Mouse (Mus musculus): ENCODE measurements around the gene Gm29797. TPM values are rescaled to one million over a fixed set of nuclear protein-coding genes. Genes with fewer than 3 reads are reported as not detected.

Gm29797 gene
- 0.32 TPM in 1 of 2 replicates, not detected in the other for polyA plus RNA-seq (2016; fragmentation: Nextera tagmentation; extraction: Ambion mirVana)

DNA sequence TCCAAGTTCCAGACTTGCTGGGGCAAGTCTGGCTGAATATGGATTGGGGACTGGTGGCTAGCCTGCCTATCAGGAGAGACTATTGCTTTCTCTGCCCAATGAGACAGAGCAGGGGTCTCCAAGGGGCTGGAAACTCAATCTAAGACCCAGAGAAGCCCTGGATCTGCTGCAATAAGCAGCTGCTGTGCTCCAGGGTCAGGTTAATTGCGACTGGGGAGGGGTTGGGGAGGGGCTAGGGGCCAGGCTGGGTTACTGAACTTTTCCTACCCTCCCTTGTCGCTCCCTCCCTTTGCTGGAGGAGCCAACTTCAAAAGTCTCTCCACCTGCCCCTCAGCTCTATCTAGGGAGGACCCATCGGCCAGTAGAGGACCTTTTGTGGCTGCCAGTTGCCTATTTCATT lies at the start of gene Gm29797:
TSS of gene Gm29797 (plus strand) at position 301 of the 400 bp plus-strand sequence.
- Histone ChIP-seq H3K4me3 (no peak within 1 kb of the TSS), H3K36me3 (peaks cover 56% of the 10 kb centered on the region), H3K27me3 (no peaks in the 10 kb centered on the region), H3K9ac (no peak within 1 kb of the TSS), H3K4me1 (peaks cover 4% of the 10 kb centered on the region), H3K9me3 (no peaks in the 10 kb centered on the region), H3K4me2 (replicated peaks) (no peak within 1 kb of the TSS), H3K27ac (no peak within 1 kb of the TSS)
- 71% methylated on average over 3 of the region's 3 CpGs for WGBS
- ATAC-seq (ENCODE audit: insufficient number of reproducible peaks, insufficient read depth, low FRiP score, low TSS enrichment): no peak

DNA sequence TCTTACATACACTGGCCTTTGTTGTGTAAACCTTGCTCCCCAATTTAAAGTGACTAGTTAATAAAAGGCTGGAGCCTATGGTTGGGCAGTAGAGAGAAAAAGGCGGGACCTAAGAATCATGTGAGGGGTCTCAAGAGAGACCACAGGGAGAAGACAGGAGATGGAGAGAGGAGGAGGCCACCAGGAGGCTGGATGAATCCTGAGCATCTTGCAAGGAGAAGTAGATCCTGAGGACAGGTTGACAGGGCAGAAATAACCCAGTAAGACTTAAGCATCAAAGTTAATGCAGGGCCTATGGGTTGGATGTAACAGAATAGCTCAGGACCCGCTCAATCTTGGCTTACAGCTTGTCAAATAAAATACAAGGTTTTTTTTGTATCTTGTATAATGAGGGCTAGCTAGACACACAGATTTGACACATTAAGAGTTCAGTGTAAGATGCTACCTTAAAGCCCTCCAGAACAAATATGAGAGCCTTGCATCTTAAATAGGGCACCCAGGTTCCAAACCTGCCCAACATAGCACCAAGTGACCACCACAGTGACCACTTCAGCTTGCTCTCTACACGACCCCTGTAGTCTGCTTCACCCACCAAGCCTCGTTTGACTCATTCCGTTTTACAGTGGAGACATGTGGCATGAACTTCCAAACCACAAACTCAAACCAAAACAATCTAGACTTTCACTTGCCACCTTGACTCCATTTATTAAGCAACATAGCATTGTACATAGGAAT lies 37.9 kb upstream of the Gm29797 start:
- Histone ChIP-seq H3K4me2 (replicated peaks) (no peak overlapping the region), H3K4me1 (no peaks in the 10 kb centered on the region), H3K27ac (no peak overlapping the region), H3K9me3 (no peaks in the 10 kb centered on the region), H3K4me3 (no peak overlapping the region), H3K36me3 (peaks cover 54% of the 10 kb centered on the region), H3K27me3 (no peaks in the 10 kb centered on the region), H3K9ac (no peak overlapping the region)
- no peak for ATAC-seq (ENCODE audit: insufficient number of reproducible peaks, insufficient read depth, low FRiP score, low TSS enrichment)
- 86% methylated on average over 5 of the region's 5 CpGs for WGBS

DNA sequence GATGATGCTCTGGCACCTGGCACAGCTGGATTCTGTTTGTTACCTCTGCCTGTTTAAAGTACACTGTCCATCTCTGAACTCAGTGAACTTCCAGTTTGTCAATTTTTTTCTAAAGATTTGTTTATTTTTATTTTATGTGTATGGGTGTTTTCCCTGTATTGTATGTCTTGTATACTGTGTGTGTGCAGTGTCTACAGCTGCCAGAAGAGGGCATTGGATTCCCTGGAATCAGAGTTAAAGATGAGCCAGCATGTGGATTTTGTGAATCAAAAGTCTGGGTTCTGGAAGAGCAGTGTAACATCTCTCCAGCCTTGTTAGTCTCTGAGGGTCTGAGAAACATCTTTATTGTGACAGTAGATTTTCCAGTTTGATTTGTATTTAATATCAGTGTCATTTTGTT lies 33.4 kb upstream of the Gm29797 start:
- H3K27ac ChIP-seq: no peak overlapping the region
- H3K4me3 ChIP-seq: no peak overlapping the region
- H3K4me2 ChIP-seq (replicated peaks): no peak overlapping the region
- no peak overlapping the region for H3K9ac ChIP-seq
- no peaks in the 10 kb centered on the region for H3K9me3 ChIP-seq
- peaks cover 54% of the 10 kb centered on the region for H3K36me3 ChIP-seq
- H3K27me3 ChIP-seq: no peaks in the 10 kb centered on the region
- H3K4me1 ChIP-seq: no peaks in the 10 kb centered on the region
- no peak for ATAC-seq (ENCODE audit: insufficient number of reproducible peaks, insufficient read depth, low FRiP score, low TSS enrichment)

DNA sequence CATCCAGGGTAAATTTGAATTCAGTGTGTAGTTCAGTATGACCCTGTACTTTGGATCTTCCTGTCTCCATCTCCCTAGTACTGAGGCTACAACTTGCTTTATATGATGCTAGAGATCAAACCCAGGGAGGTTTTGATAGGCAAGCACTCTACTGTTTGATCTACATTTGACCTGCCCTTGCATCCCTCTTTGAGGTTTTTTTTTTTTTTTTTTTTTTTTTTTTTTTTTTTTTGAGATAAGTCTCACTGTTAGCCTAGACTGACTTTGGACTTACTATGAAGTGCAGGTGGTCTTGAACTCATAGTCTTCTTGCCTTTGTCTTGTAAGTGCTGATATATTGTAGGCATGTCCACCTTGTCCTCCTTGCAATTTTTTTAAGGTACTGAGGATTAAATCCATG lies 28.4 kb upstream of the Gm29797 start:
- no peak overlapping the region for H3K4me2 ChIP-seq (replicated peaks)
- peaks cover 41% of the 10 kb centered on the region for H3K36me3 ChIP-seq
- H3K9ac ChIP-seq: no peak overlapping the region
- no peak for ATAC-seq (ENCODE audit: insufficient number of reproducible peaks, insufficient read depth, low FRiP score, low TSS enrichment)
- no peak overlapping the region for H3K27ac ChIP-seq
- H3K27me3 ChIP-seq: no peaks in the 10 kb centered on the region
- no peaks in the 10 kb centered on the region for H3K4me1 ChIP-seq
- H3K9me3 ChIP-seq: no peaks in the 10 kb centered on the region
- H3K4me3 ChIP-seq: no peak overlapping the region

DNA sequence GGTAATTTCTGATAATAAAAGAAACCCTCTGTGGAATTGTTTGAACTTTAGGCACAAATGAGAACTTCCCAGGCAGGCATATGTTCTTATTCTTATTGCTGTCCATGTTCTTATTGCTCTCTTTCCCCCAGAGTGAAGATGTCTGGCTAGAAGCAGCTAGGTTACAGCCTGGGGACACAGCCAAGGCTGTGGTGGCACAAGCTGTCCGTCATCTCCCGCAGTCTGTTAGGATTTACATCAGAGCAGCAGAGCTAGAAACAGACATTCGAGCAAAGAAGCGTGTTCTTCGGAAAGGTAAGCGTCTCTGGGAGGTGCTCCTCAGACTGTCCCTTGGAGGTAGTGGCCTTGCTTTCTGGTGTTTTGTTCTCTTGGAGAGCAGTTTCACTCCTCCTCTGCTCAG lies 24.2 kb upstream of the Gm29797 start:
- 96% methylated on average over 6 of the region's 6 CpGs for WGBS
- H3K4me2 ChIP-seq (replicated peaks): no peak overlapping the region
- no peaks in the 10 kb centered on the region for H3K4me1 ChIP-seq
- peaks cover 68% of the 10 kb centered on the region for H3K36me3 ChIP-seq
- H3K4me3 ChIP-seq: no peak overlapping the region
- H3K9ac ChIP-seq: no peak overlapping the region
- H3K27ac ChIP-seq: no peak overlapping the region
- ATAC-seq (ENCODE audit: insufficient number of reproducible peaks, insufficient read depth, low FRiP score, low TSS enrichment): no peak
- no peaks in the 10 kb centered on the region for H3K27me3 ChIP-seq
- H3K9me3 ChIP-seq: no peaks in the 10 kb centered on the region

DNA sequence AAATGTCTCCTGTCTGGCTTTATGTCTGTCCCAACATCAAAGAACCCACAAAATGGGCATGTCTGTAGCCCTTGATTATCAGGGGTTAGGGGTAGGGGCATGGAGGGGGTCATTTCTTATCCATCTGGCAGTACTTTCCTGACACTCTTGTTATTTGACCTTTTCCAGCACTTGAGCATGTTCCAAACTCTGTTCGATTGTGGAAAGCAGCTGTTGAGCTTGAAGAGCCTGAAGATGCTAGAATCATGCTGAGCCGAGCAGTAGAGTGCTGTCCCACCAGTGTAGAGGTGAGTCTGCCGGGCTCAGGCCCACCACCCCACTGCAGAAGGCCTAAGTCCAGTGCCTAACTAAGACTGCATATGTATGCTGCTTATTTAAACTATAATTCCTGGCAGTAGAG lies 21.0 kb upstream of the Gm29797 start:
- 89% methylated on average over 3 of the region's 3 CpGs for WGBS
- Histone ChIP-seq H3K36me3 (peaks cover 79% of the 10 kb centered on the region), H3K9me3 (no peaks in the 10 kb centered on the region), H3K4me2 (replicated peaks) (no peak overlapping the region), H3K27me3 (no peaks in the 10 kb centered on the region), H3K27ac (no peak overlapping the region), H3K4me1 (no peaks in the 10 kb centered on the region), H3K4me3 (no peak overlapping the region), H3K9ac (no peak overlapping the region)
- ATAC-seq (ENCODE audit: insufficient number of reproducible peaks, insufficient read depth, low FRiP score, low TSS enrichment): no peak

DNA sequence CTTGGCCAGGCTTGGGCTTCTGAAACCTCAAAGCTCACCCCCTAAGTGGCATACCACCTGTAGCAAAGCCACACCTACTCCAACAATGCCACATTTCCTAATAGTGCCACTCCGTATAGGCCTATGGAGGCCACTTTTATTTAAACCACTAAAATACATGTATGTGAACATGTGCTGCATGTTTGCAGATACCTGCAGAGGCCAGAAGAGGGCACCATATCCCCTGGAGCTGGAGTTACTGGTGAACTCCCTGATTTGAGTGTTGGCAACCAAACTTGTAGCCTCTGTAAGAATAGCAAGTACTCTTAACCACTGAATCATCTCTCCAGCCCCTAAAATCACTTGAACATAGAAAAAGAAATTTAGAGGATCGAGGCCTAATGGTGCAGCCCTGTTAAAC lies 12.5 kb upstream of the Gm29797 start:
- 90% methylated on average over 2 of the region's 2 CpGs for WGBS
- Histone ChIP-seq H3K4me1 (no peaks in the 10 kb centered on the region), H3K27me3 (no peaks in the 10 kb centered on the region), H3K36me3 (peaks cover 78% of the 10 kb centered on the region), H3K4me3 (no peak overlapping the region), H3K27ac (no peak overlapping the region), H3K9ac (no peak overlapping the region), H3K4me2 (replicated peaks) (no peak overlapping the region), H3K9me3 (no peaks in the 10 kb centered on the region)
- no peak for ATAC-seq (ENCODE audit: insufficient number of reproducible peaks, insufficient read depth, low FRiP score, low TSS enrichment)

DNA sequence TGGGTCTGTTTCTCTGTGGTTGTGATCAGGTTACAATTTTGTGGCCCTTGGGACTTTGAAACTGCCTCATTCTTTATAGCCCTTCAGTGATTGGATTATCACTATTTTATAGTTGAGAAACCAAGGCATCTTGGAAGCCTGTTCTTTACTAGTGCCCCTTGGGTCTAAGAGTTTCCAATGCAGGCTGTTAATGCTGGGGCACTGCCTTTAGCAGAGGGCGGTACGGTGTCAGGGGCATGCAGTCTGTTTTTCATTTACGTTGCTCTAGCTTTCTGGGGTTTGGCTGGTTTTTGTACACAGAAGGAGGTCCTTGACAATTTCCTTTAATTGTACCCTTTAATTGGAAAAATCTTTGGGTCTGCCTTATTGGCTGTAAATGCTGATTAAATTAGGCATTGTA lies 11.2 kb upstream of the Gm29797 start:
- ATAC-seq (ENCODE audit: insufficient number of reproducible peaks, insufficient read depth, low FRiP score, low TSS enrichment): no peak
- Histone ChIP-seq H3K9me3 (no peaks in the 10 kb centered on the region), H3K27me3 (no peaks in the 10 kb centered on the region), H3K27ac (no peak overlapping the region), H3K4me1 (no peaks in the 10 kb centered on the region), H3K9ac (no peak overlapping the region), H3K36me3 (peaks cover 78% of the 10 kb centered on the region), H3K4me2 (replicated peaks) (no peak overlapping the region), H3K4me3 (no peak overlapping the region)
- WGBS: 63% methylated on average over 3 of the region's 3 CpGs

DNA sequence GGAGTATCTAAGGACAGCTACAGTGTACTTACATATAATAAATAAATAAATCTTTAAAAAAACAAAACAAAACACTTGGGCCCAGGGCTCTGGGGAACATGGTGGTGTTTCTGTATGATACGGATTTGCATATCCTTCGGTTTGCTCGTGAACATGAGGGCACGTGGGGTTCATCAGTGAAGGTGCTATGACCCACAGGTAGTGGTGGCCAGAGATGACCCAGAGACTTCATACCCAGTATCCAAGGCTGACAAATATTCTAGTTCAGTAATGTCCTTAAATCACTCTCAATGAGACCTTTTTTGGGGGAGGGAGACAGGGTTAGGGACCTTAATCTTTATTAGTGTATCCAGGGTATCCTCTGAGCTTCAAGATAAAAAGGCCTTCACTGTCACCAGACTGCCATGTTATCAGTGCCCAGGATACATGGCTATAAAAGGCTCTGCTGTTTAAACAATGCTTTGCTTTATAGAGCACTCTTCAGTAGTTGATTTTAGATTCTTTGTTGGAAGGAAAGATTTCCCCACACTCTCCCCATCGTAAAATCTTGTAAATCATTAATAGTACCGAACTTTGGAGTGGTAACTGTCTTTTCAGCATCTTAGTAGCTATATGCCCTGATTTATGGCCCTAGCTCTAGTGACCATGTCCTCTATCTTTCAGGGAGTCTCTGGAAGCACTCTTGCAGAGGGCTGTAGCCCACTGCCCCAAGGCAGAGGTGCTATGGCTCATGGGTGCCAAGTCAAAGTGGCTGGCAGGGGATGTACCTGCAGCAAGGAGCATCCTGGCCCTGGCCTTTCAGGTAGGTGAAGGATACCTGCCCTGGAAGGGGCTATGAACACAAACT lies 10.0 kb upstream of the Gm29797 start:
- Histone ChIP-seq H3K27ac (no peak overlapping the region), H3K9me3 (no peaks in the 10 kb centered on the region), H3K27me3 (no peaks in the 10 kb centered on the region), H3K36me3 (peaks cover 79% of the 10 kb centered on the region), H3K4me2 (replicated peaks) (no peak overlapping the region), H3K4me1 (no peaks in the 10 kb centered on the region), H3K4me3 (no peak overlapping the region), H3K9ac (no peak overlapping the region)
- no peak for ATAC-seq (ENCODE audit: insufficient number of reproducible peaks, insufficient read depth, low FRiP score, low TSS enrichment)
- WGBS: 92% methylated on average over 6 of the region's 6 CpGs

DNA sequence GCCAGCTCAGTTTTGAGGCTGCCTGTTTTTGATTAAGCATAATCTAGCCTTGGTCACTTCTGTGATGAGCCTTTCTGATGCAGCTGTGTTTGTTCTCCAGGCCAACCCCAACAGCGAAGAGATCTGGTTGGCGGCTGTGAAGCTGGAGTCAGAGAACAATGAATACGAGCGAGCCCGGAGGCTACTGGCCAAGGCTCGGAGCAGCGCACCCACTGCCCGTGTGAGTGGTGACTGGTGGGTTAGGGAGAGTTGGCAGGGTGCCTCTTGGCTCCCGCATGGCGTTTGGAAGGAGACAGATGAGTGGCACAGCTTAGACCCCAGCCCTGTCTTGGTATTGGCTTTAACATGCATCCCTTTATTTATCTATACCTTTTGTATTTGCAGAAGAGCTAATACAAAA lies 7.9 kb upstream of the Gm29797 start:
- Histone ChIP-seq H3K9ac (no peak overlapping the region), H3K9me3 (no peaks in the 10 kb centered on the region), H3K27me3 (no peaks in the 10 kb centered on the region), H3K4me3 (no peak overlapping the region), H3K27ac (no peak overlapping the region), H3K4me2 (replicated peaks) (no peak overlapping the region), H3K36me3 (peaks cover 85% of the 10 kb centered on the region), H3K4me1 (no peaks in the 10 kb centered on the region)
- WGBS: 83% methylated on average over 10 of the region's 10 CpGs
- ATAC-seq (ENCODE audit: insufficient number of reproducible peaks, insufficient read depth, low FRiP score, low TSS enrichment): no peak

DNA sequence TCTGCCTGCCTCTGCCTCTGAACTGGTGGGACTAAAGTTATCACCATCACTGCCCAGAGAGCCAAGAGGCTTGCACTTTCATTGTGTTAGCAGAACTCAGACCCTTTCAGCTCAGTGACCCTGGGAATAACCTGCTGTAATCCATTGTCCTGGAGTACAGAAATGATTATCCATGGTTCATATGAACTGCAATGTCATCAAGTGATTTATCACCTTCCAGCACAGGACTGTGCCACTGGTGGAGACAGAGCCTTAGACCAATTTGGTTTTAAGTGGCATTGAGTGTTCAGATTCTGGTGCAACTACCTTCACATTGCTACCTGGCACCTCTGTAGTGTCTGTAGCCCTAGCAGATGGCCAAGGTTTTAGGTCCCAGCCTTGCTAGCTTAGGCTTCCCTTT lies 3.8 kb upstream of the Gm29797 start:
- H3K4me1 ChIP-seq: no peaks in the 10 kb centered on the region
- H3K36me3 ChIP-seq: peaks cover 90% of the 10 kb centered on the region
- no peak overlapping the region for H3K9ac ChIP-seq
- no peak overlapping the region for H3K27ac ChIP-seq
- H3K4me2 ChIP-seq (replicated peaks): no peak overlapping the region
- H3K27me3 ChIP-seq: no peaks in the 10 kb centered on the region
- no peak for ATAC-seq (ENCODE audit: insufficient number of reproducible peaks, insufficient read depth, low FRiP score, low TSS enrichment)
- no peak overlapping the region for H3K4me3 ChIP-seq
- H3K9me3 ChIP-seq: no peaks in the 10 kb centered on the region

DNA sequence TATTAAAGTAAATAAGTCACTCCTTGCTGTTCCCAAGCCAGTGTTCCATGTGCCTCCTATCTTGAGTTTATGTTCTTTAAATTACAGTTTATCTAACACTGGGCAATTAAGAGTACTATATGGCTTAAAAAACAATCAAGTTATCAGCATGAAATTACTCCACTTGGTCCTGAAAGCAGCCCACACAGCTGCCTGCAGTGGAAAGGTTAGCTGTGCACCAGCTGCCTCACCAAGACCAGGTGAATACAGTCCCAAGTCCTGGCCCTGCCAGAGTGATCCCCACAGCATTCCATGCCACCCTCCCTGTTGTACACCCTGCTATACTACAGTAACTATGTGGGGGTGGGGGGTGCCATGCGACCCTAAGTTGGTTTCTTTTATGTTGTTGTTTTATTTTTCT lies 3.3 kb upstream of the Gm29797 start:
- no peak overlapping the region for H3K4me3 ChIP-seq
- no peaks in the 10 kb centered on the region for H3K4me1 ChIP-seq
- no peak for ATAC-seq (ENCODE audit: insufficient number of reproducible peaks, insufficient read depth, low FRiP score, low TSS enrichment)
- no peaks in the 10 kb centered on the region for H3K27me3 ChIP-seq
- WGBS: 85% methylated on average over 1 of the region's 1 CpGs
- H3K4me2 ChIP-seq (replicated peaks): no peak overlapping the region
- no peak overlapping the region for H3K27ac ChIP-seq
- no peaks in the 10 kb centered on the region for H3K9me3 ChIP-seq
- H3K36me3 ChIP-seq: peaks cover 85% of the 10 kb centered on the region
- no peak overlapping the region for H3K9ac ChIP-seq
